Mouse (Mus musculus): ENCODE data around the gene Selenok. TPM values are rescaled to one million over a fixed set of nuclear protein-coding genes. Genes with fewer than 3 reads are reported as not detected.

Selenok gene
- total RNA-seq, 2 experiments from 2014 or later: 107 to 110 TPM

GRCm38 (mm10) chr14:30008733-30009575, 40.8 kb downstream of the Selenok start, which contains the start of the genes Il17rb and Chdh:
TSS of gene Il17rb (minus strand) at chr14:30008896.
TSS of gene Chdh (plus strand) at chr14:30009023.
- DNase-seq (ENCODE audit: low spot score in 2 of 2): peak in 1 of 2 experiments; percentile 27
- no peak for TF ChIP-seq CTCF (conservative IDR thresholded peaks at IDR 0.05)
- peak within 1 kb of the TSS; percentile 85 for H3K27ac ChIP-seq
- peak within 1 kb of the TSS; percentile 46 for H3K4me3 ChIP-seq

DNA sequence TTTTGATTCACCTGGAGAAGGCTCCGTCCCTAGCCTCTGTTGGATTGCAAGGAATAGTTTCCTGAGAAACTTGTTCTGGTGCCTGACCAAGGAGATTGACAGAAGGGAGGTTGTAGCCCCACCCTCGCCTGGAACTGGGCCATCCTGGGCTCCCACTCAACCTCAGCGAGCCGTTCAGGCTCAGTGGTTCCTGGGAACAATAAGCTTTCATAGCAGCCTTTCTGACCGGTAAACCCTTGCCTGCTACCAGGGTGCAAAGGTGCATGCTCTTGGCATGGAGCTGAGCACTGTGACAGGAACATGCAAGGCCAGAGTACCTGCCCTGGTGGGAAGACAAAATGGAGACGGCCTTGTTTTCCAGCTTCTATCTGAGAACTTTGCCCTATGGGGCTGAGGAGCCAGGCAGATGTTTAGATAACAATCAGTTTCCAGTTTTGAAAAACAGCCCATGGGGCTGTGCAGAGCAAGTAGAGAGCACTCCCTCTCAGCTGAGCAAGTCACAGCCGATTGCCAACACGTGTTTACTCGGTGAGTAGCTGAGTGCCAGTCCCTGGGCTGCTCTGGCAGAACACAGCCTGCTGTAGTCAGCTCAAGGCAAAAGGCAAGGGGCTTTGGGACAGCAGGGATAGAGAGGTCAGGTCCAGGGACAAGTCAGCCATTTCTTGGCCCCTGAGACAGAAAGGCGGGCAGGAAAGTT, 41.9 kb downstream of the Selenok start:
- TF ChIP-seq CTCF (conservative IDR thresholded peaks at IDR 0.05): no peak
- Histone ChIP-seq H3K27ac (peak overlapping the region; percentile 85), H3K4me3 (peak overlapping the region; percentile 46; the same call in 1 of the 2 replicates)
- DNase-seq (ENCODE audit: low spot score in 2 of 2): peak; percentile 60 to 72

DNA sequence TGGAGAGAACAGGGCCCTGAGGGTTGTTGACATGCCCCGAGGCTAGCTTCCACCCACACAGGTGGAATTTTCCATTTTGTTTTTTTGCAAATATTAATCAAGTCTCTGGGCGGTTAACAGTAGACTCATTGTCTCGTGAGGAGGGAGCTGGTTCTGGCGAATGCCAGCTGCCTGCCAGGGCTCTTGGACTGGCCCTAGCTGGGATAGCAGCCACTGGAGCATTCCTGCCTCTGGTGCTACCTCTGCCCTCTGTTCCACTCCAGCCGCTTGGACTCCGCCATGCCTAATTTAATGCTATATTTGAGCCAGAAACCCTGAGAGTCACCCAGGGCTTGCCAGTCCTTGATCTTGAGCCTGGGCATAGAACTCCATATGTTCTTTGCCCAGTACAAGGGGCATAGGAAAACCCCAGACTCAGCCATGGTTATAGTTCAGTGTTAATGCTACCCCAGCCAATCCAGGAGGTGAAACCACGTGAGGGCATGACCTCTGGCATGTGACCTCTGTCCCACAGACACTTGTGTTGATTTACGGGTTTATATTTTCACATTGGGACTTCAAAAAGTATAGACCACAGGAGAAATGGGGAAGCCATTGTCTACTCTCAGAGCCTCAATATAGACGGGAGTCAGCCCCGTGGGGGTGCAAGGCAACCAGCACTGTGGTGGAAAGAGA, 43.9 kb downstream of the Selenok start:
- Histone ChIP-seq H3K4me3 (no peak overlapping the region), H3K27ac (peak overlapping the region; percentile 85)
- no peak for TF ChIP-seq CTCF (conservative IDR thresholded peaks at IDR 0.05)
- DNase-seq (ENCODE audit: low spot score in 2 of 2): peak; percentile 46 to 52

DNA sequence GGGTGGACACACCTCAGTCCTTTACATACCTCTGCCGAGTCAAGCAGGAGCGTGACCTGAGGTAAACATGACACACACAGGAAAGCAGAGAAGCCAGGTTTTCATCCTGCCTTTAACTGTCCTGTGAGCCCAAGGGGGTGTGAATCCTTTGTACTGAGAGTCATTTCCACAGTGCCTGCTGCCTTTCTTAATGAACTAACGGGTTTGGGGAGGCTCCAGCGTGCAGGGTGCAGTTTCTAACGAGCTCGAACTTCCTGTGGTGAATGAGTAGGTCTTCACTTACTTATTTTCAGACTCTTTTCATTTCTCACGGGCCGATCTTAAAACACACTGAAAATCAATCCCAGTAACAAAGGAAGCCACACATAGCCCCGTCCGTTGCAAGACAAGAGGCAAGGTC, 46.4 kb downstream of the Selenok start:
- no peak overlapping the region for H3K27ac ChIP-seq

DNA sequence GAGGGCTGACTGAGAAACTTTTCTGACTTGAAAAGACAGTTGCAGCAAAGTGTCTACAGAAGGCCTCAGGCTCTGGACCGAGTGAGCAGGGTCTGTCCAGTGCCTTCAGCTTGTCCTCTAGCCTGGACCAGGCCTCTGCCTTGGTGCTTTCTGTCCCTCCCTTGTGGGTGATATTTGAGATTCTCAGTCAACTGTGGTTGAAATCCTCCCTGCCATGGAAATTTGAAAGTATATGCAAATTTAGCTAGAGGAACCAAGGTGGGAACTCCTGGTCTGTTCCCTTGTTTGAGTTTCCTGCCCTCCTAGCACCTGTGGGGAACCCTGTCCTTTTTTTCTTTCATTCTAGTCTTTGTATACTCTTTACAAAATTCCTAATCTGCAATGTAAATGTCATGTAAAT, 46.9 kb downstream of the Selenok start:
- Histone ChIP-seq H3K4me3 (no peak overlapping the region), H3K27ac (no peak overlapping the region)
- no peak for TF ChIP-seq CTCF (conservative IDR thresholded peaks at IDR 0.05)
- DNase-seq (ENCODE audit: low spot score in 2 of 2): no peak

More for the DNA sequence above, 46.4 kb downstream of the Selenok start:
- no peak for TF ChIP-seq CTCF (conservative IDR thresholded peaks at IDR 0.05)
- no peak for DNase-seq (ENCODE audit: low spot score in 2 of 2)
- no peak overlapping the region for H3K4me3 ChIP-seq

GRCm38 (mm10) chr14:30016666-30017065, 48.6 kb downstream of the Selenok start:
- no peak for TF ChIP-seq CTCF (conservative IDR thresholded peaks at IDR 0.05)
- no peak for DNase-seq (ENCODE audit: low spot score in 2 of 2)
- Histone ChIP-seq H3K27ac (no peak overlapping the region), H3K4me3 (no peak overlapping the region)

GRCm38 (mm10) chr14:30017794-30018462, 49.8 kb downstream of the Selenok start:
- Histone ChIP-seq H3K4me3 (no peak overlapping the region), H3K27ac (no peak overlapping the region)
- TF ChIP-seq CTCF (conservative IDR thresholded peaks at IDR 0.05): no peak
- DNase-seq (ENCODE audit: low spot score in 2 of 2): no peak

DNA sequence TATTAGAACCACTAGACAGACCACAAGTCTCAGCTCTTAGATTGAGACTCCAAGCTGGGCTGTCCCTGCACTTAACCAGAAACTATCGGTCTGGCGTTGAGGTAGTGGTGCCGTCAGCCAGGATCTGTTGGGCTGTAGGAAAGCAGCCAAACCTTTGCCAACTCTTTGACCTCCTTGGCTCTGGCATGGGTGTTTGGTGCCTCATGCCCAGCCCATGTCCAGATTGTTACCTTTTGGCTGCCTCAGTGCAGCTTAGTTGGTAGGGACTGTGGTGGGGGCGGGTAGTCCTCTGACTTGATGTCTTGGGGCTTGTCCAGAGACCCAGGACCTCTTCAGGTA, 50.3 kb downstream of the Selenok start:
- DNase-seq (ENCODE audit: low spot score in 2 of 2): no peak
- Histone ChIP-seq H3K4me3 (no peak overlapping the region), H3K27ac (no peak overlapping the region)
- no peak for TF ChIP-seq CTCF (conservative IDR thresholded peaks at IDR 0.05)

GRCm38 (mm10) chr14:30018846-30019245, 50.7 kb downstream of the Selenok start:
- TF ChIP-seq CTCF (conservative IDR thresholded peaks at IDR 0.05): no peak
- DNase-seq (ENCODE audit: low spot score in 2 of 2): no peak

DNA sequence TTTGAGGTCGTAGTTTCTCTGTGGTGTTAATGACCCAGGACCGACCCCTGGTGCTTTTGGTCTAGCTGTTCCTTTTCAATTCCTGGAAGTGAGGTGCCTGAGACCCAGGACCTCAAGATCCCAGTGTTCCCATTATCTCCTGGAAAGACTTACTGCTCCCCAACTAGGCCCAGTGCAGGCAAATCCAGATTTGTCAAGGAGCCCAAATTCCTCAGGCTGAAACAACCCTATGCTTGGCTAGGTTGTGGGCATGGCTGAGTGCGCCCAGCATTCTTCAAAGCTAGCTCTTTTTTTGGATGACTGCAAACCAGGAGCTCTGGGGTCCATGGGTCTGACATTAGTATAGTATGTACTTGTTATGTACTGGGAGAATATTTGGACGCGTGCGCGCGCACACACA, 51.3 kb downstream of the Selenok start:
- TF ChIP-seq CTCF (conservative IDR thresholded peaks at IDR 0.05): no peak
- Histone ChIP-seq H3K27ac (no peak overlapping the region), H3K4me3 (no peak overlapping the region)
- DNase-seq (ENCODE audit: low spot score in 2 of 2): no peak

More at GRCm38 (mm10) chr14:30018846-30019245, 50.7 kb downstream of the Selenok start:
- Histone ChIP-seq H3K27ac (no peak overlapping the region), H3K4me3 (no peak overlapping the region)

DNA sequence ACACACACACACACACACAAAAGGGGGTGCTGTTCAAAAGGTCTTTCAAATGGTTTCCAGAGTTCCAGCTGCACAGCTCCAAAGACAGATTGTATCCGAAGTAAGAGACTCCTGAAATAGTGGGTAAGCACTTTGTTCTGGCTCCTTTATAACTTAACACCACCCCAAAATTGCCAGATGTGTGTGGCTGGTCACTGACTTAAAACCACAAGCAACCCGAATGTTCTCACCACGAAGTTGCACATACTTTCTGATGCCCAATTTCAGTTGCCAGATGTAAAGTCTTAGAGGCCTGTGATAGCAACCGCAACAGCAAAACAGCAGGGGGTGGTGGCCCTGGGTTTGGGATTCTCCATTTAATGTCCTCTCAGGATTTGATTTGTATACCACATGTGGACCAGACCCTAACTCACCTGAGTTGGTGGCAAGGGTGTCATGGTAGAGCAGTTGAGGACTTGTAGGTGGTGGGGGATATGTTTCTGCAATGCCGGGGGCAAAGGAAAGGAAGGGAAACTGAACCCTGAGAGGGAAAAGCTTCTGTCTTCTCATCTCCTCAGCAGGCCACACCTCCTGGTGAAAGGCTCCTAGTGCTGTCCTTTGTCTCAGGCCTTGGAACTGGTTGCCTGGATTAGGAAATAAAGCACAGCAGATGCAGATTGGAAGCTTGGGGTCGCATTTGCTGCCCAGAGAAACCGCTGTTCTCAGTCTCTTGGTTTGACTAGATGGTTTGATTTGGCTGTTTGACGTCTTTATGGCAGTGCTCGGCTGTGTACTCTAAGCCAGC, 51.9 kb downstream of the Selenok start:
- TF ChIP-seq CTCF (conservative IDR thresholded peaks at IDR 0.05): no peak
- H3K27ac ChIP-seq: no peak overlapping the region
- H3K4me3 ChIP-seq: no peak overlapping the region
- DNase-seq (ENCODE audit: low spot score in 2 of 2): no peak

GRCm38 (mm10) chr14:30022471-30022870, 54.4 kb downstream of the Selenok start:
- DNase-seq (ENCODE audit: low spot score in 2 of 2): no peak
- Histone ChIP-seq H3K4me3 (no peak overlapping the region), H3K27ac (no peak overlapping the region)
- no peak for TF ChIP-seq CTCF (conservative IDR thresholded peaks at IDR 0.05)

All from layer of hippocampus, adult 2 months (tissue).